Mouse (Mus musculus): ENCODE measurements around the gene Lamtor4. TPM values are rescaled to one million over a fixed set of nuclear protein-coding genes. Genes with fewer than 3 reads are reported as not detected.

Lamtor4 gene
- polyA plus RNA-seq, 1 experiment from 2014 or later = 38.6 TPM

DNA sequence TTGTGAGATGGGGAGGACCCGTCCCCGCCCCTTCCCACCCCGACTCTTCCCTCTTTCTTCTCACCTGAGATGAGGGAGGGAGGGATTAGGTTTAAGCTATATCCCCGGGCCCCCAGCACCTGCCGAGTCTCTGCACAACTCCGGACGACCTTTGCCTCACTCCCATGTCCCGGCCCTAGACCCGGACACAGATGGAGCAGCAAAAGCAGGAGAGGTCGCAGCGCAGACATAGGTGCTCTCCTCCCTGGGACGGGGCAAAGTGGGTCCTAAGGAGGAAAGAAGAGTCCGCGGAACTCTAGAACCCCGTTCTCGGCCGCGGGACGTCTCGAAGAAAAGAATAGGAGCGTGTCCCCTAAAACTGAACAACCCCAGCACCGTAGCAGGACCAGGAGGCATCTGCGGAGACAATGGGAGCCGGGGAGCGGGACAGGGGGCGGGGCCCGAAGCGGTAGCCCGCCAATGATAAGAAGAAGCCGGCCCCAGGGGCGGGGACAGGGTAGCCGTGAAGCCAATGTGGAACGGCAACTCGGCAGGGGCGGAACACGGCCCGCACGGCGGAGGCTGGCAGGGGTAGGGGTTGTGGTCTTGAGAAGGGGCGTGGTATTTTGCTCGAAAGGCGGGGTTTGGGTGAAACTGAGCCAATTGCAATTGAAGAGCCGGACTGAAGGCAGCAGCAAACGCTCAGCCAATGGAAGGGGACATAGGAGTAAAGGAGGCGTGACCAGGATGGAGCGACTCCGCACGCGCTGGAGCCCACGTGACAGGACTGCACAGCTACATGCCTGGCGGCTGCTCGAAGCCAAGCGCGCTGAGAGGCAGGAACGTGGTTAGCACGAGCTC is 24.5 kb downstream of the Lamtor4 start, which contains the start of the genes Gm43720, Gpc2 and Stag3:
TSS of gene Gm43720 (minus strand) at position 374 of the 840 bp plus-strand sequence.
TSS of gene Gpc2 (minus strand) at position 421 of the 840 bp plus-strand sequence.
TSS of gene Stag3 (plus strand) at position 656 of the 840 bp plus-strand sequence.
- Histone ChIP-seq H3K4me3 (peak within 1 kb of the TSS; percentile 86), H3K36me3 (replicated peaks) (peaks cover 39% of the 10 kb centered on the region), H3K9me3 (peaks cover 9% of the 10 kb centered on the region), H3K4me1 (peaks cover 49% of the 10 kb centered on the region), H3K27ac (replicated peaks) (peak within 1 kb of the TSS; percentile 94), H3K27me3 (replicated peaks; ENCODE audit: low read depth, poor library complexity, severe bottlenecking) (peaks cover 18% of the 10 kb centered on the region)
- DNase-seq (ENCODE audit: low spot score) = peak; percentile 100
- under 1% methylated on average over 56 of the region's 56 CpGs for WGBS

DNA sequence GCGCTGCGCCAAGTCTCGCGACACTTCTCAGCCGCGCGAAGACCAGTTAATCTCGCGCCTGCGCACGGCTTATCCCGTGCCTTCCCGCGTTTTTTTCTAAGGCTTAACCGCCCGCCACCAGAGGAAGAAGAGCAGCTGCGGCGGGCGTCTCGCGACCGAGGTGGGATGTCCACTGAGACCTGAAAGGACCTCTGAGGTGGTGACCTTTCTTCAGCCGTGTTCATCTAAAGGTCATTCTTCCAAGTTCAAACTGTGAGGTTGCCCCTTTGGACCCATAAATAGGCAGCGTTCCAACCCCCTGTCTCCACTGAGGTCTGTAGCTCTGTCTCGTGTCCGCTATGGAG is 25.1 kb downstream of the Lamtor4 start:
- H3K27ac ChIP-seq (replicated peaks) = peak overlapping the region; percentile 72
- peaks cover 43% of the 10 kb centered on the region for H3K4me1 ChIP-seq
- H3K4me3 ChIP-seq = peak overlapping the region; percentile 86
- peaks cover 33% of the 10 kb centered on the region for H3K36me3 ChIP-seq (replicated peaks)
- no peak for DNase-seq (ENCODE audit: low spot score)
- peaks cover 18% of the 10 kb centered on the region for H3K27me3 ChIP-seq (replicated peaks; ENCODE audit: low read depth, poor library complexity, severe bottlenecking)
- 21% methylated on average over 26 of the region's 26 CpGs for WGBS
- H3K9me3 ChIP-seq = peaks cover 9% of the 10 kb centered on the region

DNA sequence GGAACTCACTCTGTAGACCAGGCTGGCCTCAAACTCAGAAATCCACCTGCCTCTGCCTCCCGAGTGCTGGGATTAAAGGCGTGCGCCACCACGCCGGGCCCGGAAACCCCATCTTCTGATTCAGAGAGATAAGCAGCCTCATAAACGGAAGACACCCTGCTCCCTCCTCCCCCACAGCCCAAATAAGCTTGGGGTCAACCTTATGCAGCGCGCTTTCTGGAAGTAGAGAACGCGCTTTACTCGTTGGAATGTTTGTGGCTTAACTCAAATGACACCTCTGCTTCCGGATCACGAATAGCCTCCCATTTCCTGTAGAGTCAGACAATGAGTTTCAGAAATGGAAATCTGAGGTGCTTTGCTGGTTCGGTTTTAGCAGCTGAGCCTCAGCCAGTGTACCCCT is 25.5 kb downstream of the Lamtor4 start:
- Histone ChIP-seq H3K4me1 (peaks cover 39% of the 10 kb centered on the region), H3K27me3 (replicated peaks; ENCODE audit: low read depth, poor library complexity, severe bottlenecking) (peaks cover 18% of the 10 kb centered on the region), H3K9me3 (peaks cover 9% of the 10 kb centered on the region), H3K36me3 (replicated peaks) (peaks cover 29% of the 10 kb centered on the region), H3K4me3 (no peak overlapping the region), H3K27ac (replicated peaks) (no peak overlapping the region)
- no peak for DNase-seq (ENCODE audit: low spot score)
- 91% methylated on average over 15 of the region's 15 CpGs for WGBS

DNA sequence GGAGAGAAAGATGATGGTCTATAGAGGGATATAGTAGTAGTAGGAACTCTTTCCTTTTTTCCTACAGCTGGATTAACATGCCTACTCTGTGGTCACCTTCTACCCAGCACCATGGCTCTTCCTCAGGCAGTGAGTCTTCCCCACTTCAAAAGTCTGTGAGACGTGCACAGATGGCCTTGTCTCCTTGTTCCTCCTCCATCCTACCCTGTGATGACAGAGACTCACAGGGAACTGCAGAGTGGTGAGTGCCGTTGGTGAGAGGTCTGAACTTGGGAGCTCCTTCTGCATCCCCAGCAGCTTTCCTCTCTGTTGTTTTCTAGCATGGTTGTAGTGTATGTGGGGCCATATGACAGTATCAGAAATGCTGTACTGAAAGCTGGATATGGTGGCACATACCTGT is 26.5 kb downstream of the Lamtor4 start:
- WGBS = 81% methylated on average over 2 of the region's 2 CpGs
- Histone ChIP-seq H3K9me3 (peaks cover 9% of the 10 kb centered on the region), H3K4me1 (peaks cover 29% of the 10 kb centered on the region), H3K36me3 (replicated peaks) (peaks cover 19% of the 10 kb centered on the region), H3K27me3 (replicated peaks; ENCODE audit: low read depth, poor library complexity, severe bottlenecking) (peaks cover 12% of the 10 kb centered on the region), H3K27ac (replicated peaks) (no peak overlapping the region), H3K4me3 (no peak overlapping the region)
- no peak for DNase-seq (ENCODE audit: low spot score)

DNA sequence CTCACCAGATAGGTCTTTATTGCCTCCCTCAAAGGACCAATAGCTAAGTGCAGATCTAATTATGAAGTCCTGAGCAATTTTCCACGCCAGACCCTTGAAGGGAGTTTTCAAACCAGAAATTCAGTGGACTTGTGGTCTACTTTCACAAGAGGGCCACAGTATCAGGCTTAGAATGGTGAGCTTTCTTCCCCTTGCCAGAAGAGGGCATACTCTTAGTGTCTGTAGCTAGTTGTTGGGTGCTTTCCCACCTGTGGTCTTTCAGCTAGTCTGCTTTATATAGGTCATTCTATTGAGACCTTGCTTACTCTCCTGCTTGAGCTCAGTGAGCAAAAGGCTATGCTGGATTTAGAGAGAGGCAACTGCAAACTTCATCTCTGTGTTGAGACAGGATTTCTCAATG is 28.3 kb downstream of the Lamtor4 start:
- peaks cover 9% of the 10 kb centered on the region for H3K9me3 ChIP-seq
- peaks cover 12% of the 10 kb centered on the region for H3K4me1 ChIP-seq
- WGBS = 62% methylated on average over 1 of the region's 1 CpGs
- peaks cover 2% of the 10 kb centered on the region for H3K36me3 ChIP-seq (replicated peaks)
- H3K27me3 ChIP-seq (replicated peaks; ENCODE audit: low read depth, poor library complexity, severe bottlenecking) = peaks cover 12% of the 10 kb centered on the region
- no peak overlapping the region for H3K27ac ChIP-seq (replicated peaks)
- DNase-seq (ENCODE audit: low spot score) = no peak
- no peak overlapping the region for H3K4me3 ChIP-seq

DNA sequence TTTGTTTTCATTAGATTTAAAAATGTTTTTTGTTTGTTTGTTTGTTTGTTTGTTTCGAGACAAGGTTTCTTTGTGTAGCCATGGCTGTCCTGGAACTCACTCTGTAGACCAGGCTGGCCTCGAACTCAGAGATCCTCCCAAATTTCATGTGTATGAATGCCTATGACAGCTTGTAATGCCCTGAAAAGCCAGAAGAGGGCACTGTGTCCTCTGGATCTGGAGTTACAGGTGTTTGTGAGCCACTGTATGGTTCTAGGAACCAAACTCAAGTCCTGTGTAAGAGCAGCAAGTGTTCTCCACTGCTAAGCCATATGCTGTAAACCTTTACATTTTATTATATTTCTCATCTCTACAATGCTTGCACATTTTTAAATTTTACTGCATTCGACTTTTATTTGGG is 32.6 kb downstream of the Lamtor4 start:
- Histone ChIP-seq H3K4me1 (no peaks in the 10 kb centered on the region), H3K27me3 (replicated peaks; ENCODE audit: low read depth, poor library complexity, severe bottlenecking) (no peaks in the 10 kb centered on the region), H3K27ac (replicated peaks) (no peak overlapping the region), H3K4me3 (no peak overlapping the region), H3K9me3 (no peaks in the 10 kb centered on the region), H3K36me3 (replicated peaks) (no peaks in the 10 kb centered on the region)
- no peak for DNase-seq (ENCODE audit: low spot score)
- WGBS = 77% methylated on average over 3 of the region's 3 CpGs

DNA sequence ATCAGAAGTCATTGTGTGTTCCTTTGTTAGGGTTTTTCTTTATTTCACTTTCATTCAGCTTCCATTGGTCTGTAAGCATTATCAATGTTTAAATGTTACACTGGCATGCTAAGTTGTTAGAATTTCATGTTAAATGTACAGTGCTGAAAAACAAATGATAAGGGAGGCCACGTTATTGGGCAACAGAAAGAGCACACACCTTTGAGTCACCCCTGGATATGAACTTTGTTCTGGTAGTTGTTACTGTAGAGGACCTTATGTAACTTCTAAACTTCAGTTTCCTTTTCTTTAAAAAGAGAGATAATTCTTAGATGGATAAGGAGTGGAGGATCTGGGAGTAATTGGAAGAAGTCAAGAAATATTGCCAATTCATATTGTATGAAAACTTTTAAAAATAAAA is 36.4 kb downstream of the Lamtor4 start:
- H3K4me1 ChIP-seq = no peaks in the 10 kb centered on the region
- H3K9me3 ChIP-seq = no peaks in the 10 kb centered on the region
- no peak overlapping the region for H3K4me3 ChIP-seq
- H3K27me3 ChIP-seq (replicated peaks; ENCODE audit: low read depth, poor library complexity, severe bottlenecking) = no peaks in the 10 kb centered on the region
- H3K36me3 ChIP-seq (replicated peaks) = no peaks in the 10 kb centered on the region
- H3K27ac ChIP-seq (replicated peaks) = no peak overlapping the region
- DNase-seq (ENCODE audit: low spot score) = no peak
- WGBS = 82% methylated on average over 1 of the region's 1 CpGs

DNA sequence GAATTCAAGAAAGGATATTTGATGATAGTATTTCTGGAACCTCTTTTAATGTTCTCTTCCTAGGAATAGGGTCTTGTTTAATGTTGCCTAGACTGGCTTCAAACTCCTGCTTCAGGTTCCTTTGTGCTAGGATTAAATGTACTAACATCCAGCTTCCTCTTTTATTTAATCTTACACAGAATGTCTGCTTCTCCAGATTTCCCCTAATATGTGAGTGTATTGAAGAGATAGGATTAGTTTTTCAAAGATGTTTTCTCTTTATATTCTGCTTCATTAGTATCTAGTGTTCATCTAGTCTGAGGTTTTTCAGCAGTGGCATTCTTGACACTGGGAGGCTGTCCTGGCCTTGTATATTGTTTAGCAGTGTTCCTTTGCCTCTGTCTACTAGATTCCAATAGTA is 38.9 kb downstream of the Lamtor4 start:
- Histone ChIP-seq H3K27ac (replicated peaks) (no peak overlapping the region), H3K4me1 (no peaks in the 10 kb centered on the region), H3K9me3 (no peaks in the 10 kb centered on the region), H3K4me3 (no peak overlapping the region), H3K27me3 (replicated peaks; ENCODE audit: low read depth, poor library complexity, severe bottlenecking) (no peaks in the 10 kb centered on the region), H3K36me3 (replicated peaks) (no peaks in the 10 kb centered on the region)
- DNase-seq (ENCODE audit: low spot score) = no peak

DNA sequence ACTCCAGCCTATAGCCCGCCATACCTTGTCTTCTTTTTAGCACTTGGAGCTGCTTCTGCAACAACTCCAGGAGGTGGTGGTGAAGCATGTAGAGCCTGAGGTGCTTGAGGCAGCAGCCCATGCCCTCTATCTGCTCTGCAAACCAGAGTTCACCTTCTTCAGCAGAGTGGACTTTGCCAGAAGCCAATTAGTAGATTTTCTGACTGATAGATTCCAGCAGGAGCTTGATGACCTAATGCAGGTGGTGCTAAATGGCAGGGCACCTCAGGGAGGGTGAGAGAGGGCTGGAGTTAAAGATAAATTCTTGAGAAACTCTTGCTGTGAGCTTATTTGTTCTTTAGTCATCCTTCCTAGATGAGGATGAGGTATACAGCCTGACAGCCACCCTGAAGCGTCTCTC is 44.3 kb downstream of the Lamtor4 start:
- Histone ChIP-seq H3K27ac (replicated peaks) (no peak overlapping the region), H3K36me3 (replicated peaks) (no peaks in the 10 kb centered on the region), H3K9me3 (no peaks in the 10 kb centered on the region), H3K27me3 (replicated peaks; ENCODE audit: low read depth, poor library complexity, severe bottlenecking) (no peaks in the 10 kb centered on the region), H3K4me1 (no peaks in the 10 kb centered on the region), H3K4me3 (no peak overlapping the region)
- WGBS = 84% methylated on average over 2 of the region's 2 CpGs
- DNase-seq (ENCODE audit: low spot score) = no peak

Other genes with a start within 250 kb of the Lamtor4 start
- not detected in 2 replicates for gene Smok3a, start 234.2 kb upstream of the Lamtor4 start, polyA plus RNA-seq (2016; fragmentation: Nextera tagmentation; extraction: Ambion mirVana)
- gene Smok3b, start 234.1 kb upstream of the Lamtor4 start, polyA plus RNA-seq (2016; fragmentation: Nextera tagmentation; extraction: Ambion mirVana) = not detected in 2 replicates
- gene Smok3c, start 202.3 kb upstream of the Lamtor4 start, polyA plus RNA-seq (2016; fragmentation: Nextera tagmentation; extraction: Ambion mirVana) = not detected in 2 replicates
- 28.2 and 30.0 TPM in 2 replicates for gene Zkscan1, start 170.4 kb upstream of the Lamtor4 start, polyA plus RNA-seq (2016; fragmentation: Nextera tagmentation; extraction: Ambion mirVana)
- 96.5 and 97.0 TPM in 2 replicates for gene Zscan21, start 138.6 kb upstream of the Lamtor4 start, polyA plus RNA-seq (2016; fragmentation: Nextera tagmentation; extraction: Ambion mirVana)
- 32.1 and 39.8 TPM in 2 replicates for gene Zfp113, start 99.7 kb upstream of the Lamtor4 start, polyA plus RNA-seq (2016; fragmentation: Nextera tagmentation; extraction: Ambion mirVana)
- gene Cops6, start 94.4 kb upstream of the Lamtor4 start, polyA plus RNA-seq (2016; fragmentation: Nextera tagmentation; extraction: Ambion mirVana) = 357 and 367 TPM in 2 replicates
- gene Ap4m1, start 83.5 kb upstream of the Lamtor4 start, polyA plus RNA-seq (2016; fragmentation: Nextera tagmentation; extraction: Ambion mirVana) = 30.6 and 33.0 TPM in 2 replicates
- 365 and 378 TPM in 2 replicates for gene Mcm7, start 83.1 kb upstream of the Lamtor4 start, polyA plus RNA-seq (2016; fragmentation: Nextera tagmentation; extraction: Ambion mirVana)
- 146 and 149 TPM in 2 replicates for gene Taf6, start 68.0 kb upstream of the Lamtor4 start, polyA plus RNA-seq (2016; fragmentation: Nextera tagmentation; extraction: Ambion mirVana)
- gene Cnpy4, start 68.0 kb upstream of the Lamtor4 start, polyA plus RNA-seq (2016; fragmentation: Nextera tagmentation; extraction: Ambion mirVana) = 54.4 and 54.6 TPM in 2 replicates
- 8.7 and 9.4 TPM in 2 replicates for gene Mblac1, start 61.2 kb upstream of the Lamtor4 start, polyA plus RNA-seq (2016; fragmentation: Nextera tagmentation; extraction: Ambion mirVana)
- gene Nxpe5, start 29.6 kb upstream of the Lamtor4 start, polyA plus RNA-seq (2016; fragmentation: Nextera tagmentation; extraction: Ambion mirVana) = not detected in 2 replicates
- 5.7 and 6.1 TPM in 2 replicates for gene BC037034, start 8.6 kb downstream of the Lamtor4 start, polyA plus RNA-seq (2016; fragmentation: Nextera tagmentation; extraction: Ambion mirVana)
- 3.6 and 4.5 TPM in 2 replicates for gene Gal3st4, start 17.4 kb downstream of the Lamtor4 start, polyA plus RNA-seq (2016; fragmentation: Nextera tagmentation; extraction: Ambion mirVana)
- gene Gm43720, start 24.5 kb downstream of the Lamtor4 start, polyA plus RNA-seq (2016; fragmentation: Nextera tagmentation; extraction: Ambion mirVana) = 0.11 TPM in 1 of 2 replicates, not detected in the other
- gene Gpc2, start 24.5 kb downstream of the Lamtor4 start, polyA plus RNA-seq (2016; fragmentation: Nextera tagmentation; extraction: Ambion mirVana) = 48.1 TPM in 2 replicates
- gene Stag3, start 24.8 kb downstream of the Lamtor4 start, polyA plus RNA-seq (2016; fragmentation: Nextera tagmentation; extraction: Ambion mirVana) = 5.5 and 6.2 TPM in 2 replicates
- 0.19 TPM in 1 of 2 replicates, not detected in the other for gene Pvrig, start 86.5 kb downstream of the Lamtor4 start, polyA plus RNA-seq (2016; fragmentation: Nextera tagmentation; extraction: Ambion mirVana)
- gene Zfp157, start 186.0 kb downstream of the Lamtor4 start, polyA plus RNA-seq (2016; fragmentation: Nextera tagmentation; extraction: Ambion mirVana) = 38.9 and 44.9 TPM in 2 replicates